Mouse (Mus musculus): ENCODE measurements around the gene Agr3.

- TF ChIP-seq TAL1 (IDR thresholded peaks at IDR 0.05; ENCODE audit: low read length) = no peak
- no peak for TF ChIP-seq GATA1 (IDR thresholded peaks at IDR 0.05; ENCODE audit: low read length)
Measured at GRCm38 (mm10) chr12:35915813-35916212, 9.6 kb upstream of the Agr3 start.

Data from erythroblast, embryonic 14.5 days (primary cell).